9 mouse cellular contexts compared by ENCODE assay signal in genomic region chr1:179863420-179863819, GRCm38 (mm10). TPM values are rescaled to one million over a fixed set of nuclear protein-coding genes. Genes with fewer than 3 reads are reported as not detected.
DNase-seq lines count a peak whose midpoint lies in the region; ATAC-seq and TF ChIP-seq lines count a peak whose summit lies in the region.
"Had no signal": no experiment of that assay in that cellular context is flagged by ENCODE, and none has a peak within 500 bp of the region (broad histone marks: within the 10 kb centered on the region; RNA-seq: fewer than 3 reads in every experiment).

No protein-coding gene starts in this region.

- 39% methylated on average over 4 of the region's 4 CpGs for WGBS in liver, embryonic 12.5 days (ENCODE audit: insufficient replicate concordance)
- 57% methylated on average over 4 of the region's 4 CpGs for WGBS in liver, postnatal 0 days (ENCODE audit: insufficient replicate concordance)

- no peaks in the 10 kb centered on the region for H3K36me3 ChIP-seq in liver, embryonic 12.5 days
- H3K36me3 ChIP-seq in liver, postnatal 0 days (replicated peaks; ENCODE audit: insufficient read depth, low read length) = no peaks in the 10 kb centered on the region
- no peaks in the 10 kb centered on the region for H3K36me3 ChIP-seq in megakaryocyte, embryonic 14.5 days (replicated peaks; ENCODE audit: low read length)
- H3K36me3 ChIP-seq: limb, embryonic 10.5 days had no signal

- no peak for DNase-seq in frontal cortex, postnatal 10 days (ENCODE audit: low spot score in 2 of 2)
- no peak for DNase-seq in liver, postnatal 0 days
- peak; percentile 53 to 84 for DNase-seq in heart, adult 9 months (ENCODE audit: low spot score in 2 of 2)
- no peak for DNase-seq in urinary bladder, adult 2 months (ENCODE audit: low spot score)

- no peaks in the 10 kb centered on the region for H3K9me3 ChIP-seq in liver, embryonic 12.5 days (replicated peaks)
- no peaks in the 10 kb centered on the region for H3K9me3 ChIP-seq in liver, postnatal 0 days (ENCODE audit: low read length)
- no peaks in the 10 kb centered on the region for H3K9me3 ChIP-seq in megakaryocyte, embryonic 14.5 days
- H3K9me3 ChIP-seq: limb, embryonic 10.5 days had no signal

- H3K9ac ChIP-seq in liver, embryonic 12.5 days = no peak overlapping the region
- H3K9ac ChIP-seq in liver, postnatal 0 days (replicated peaks) = no peak overlapping the region

- H3K4me2 ChIP-seq in liver, embryonic 12.5 days = no peak overlapping the region
- H3K4me2 ChIP-seq in liver, postnatal 0 days (ENCODE audit: low read depth, low read length) = no peak overlapping the region

- no peak for TF ChIP-seq CTCF in liver, postnatal 0 days (IDR thresholded peaks at IDR 0.05; ENCODE audit: low read depth)

- no peak for TF ChIP-seq EP300 in liver, postnatal 0 days (IDR thresholded peaks at IDR 0.05; ENCODE audit: low read depth)

- H3K4me3 ChIP-seq in liver, embryonic 12.5 days = no peak overlapping the region
- no peak overlapping the region for H3K4me3 ChIP-seq in liver, postnatal 0 days (ENCODE audit: low read depth, low read length)
- H3K4me3 ChIP-seq in megakaryocyte, embryonic 14.5 days (replicated peaks) = peak overlapping the region; percentile 64
- H3K4me3 ChIP-seq: limb, embryonic 10.5 days had no signal

- H3K27me3 ChIP-seq in liver, embryonic 12.5 days (replicated peaks) = no peaks in the 10 kb centered on the region
- H3K27me3 ChIP-seq in liver, postnatal 0 days (ENCODE audit: insufficient read depth, low read length) = no peaks in the 10 kb centered on the region
- no peaks in the 10 kb centered on the region for H3K27me3 ChIP-seq in megakaryocyte, embryonic 14.5 days (replicated peaks)

- H3K4me1 ChIP-seq in liver, embryonic 12.5 days = peaks cover 65% of the 10 kb centered on the region
- H3K4me1 ChIP-seq in liver, postnatal 0 days (ENCODE audit: insufficient read depth) = peaks cover 3% of the 10 kb centered on the region; the same call in 1 of the 2 replicates
- peaks cover 79% of the 10 kb centered on the region for H3K4me1 ChIP-seq in megakaryocyte, embryonic 14.5 days

- H3K27ac ChIP-seq in liver, embryonic 12.5 days = 0 out of 2 replicates have a peak overlapping the region, but pooled peaks have one; percentile 13
- H3K27ac ChIP-seq in liver, postnatal 0 days (ENCODE audit: low read depth) = no peak overlapping the region
- H3K27ac ChIP-seq: limb, embryonic 10.5 days had no signal

- ATAC-seq in frontal cortex, adult (ENCODE audit: low TSS enrichment) = peak; percentile 51
- ATAC-seq in liver, embryonic 12.5 days = no peak
- ATAC-seq in liver, postnatal 0 days = no peak
- ATAC-seq in erythroid progenitor cell, adult 5-6 weeks (replicated peaks; ENCODE audit: low FRiP score, poor library complexity, severe bottlenecking) = no peak

RNA-seq across cellular contexts. Expression of gene Ahctf1, which starts 59.9 kb away (rescaled TPM):
- 35.4 and 35.8 TPM in 2 replicates for polyA plus RNA-seq in liver, embryonic 12.5 days (2016; fragmentation: Nextera tagmentation; extraction: Ambion mirVana)
- 8.1 and 9.2 TPM in 2 replicates for polyA plus RNA-seq in liver, postnatal 0 days (2015; fragmentation: Nextera tagmentation; extraction: Ambion mirVana)
- polyA plus RNA-seq in megakaryocyte, embryonic 14.5 days (2012; ENCODE audit: insufficient read depth, low replicate concordance) = 3.5 and 10.5 TPM in 2 replicates
- polyA plus RNA-seq in urinary bladder, adult 2 months (2012; rRNA removed) = 26.2 and 29.4 TPM in 2 replicates
- total RNA-seq in erythroid progenitor cell, adult 5-6 weeks (2015; ENCODE audit: low replicate concordance) = 127 and 160 TPM in 2 replicates
- 152 and 167 TPM in 2 replicates for total RNA-seq in erythroid progenitor cell, adult 5-6 weeks (2017; ENCODE audit: low replicate concordance)

Comparison
In these comparisons a context has a peak if more than half of its experiments do, and no peak if none do; other contexts are left out.
1. DNase-seq: peak in heart, adult 9 months (2 of 2); none in frontal cortex, postnatal 10 days (0 of 2), liver, postnatal 0 days (single experiment) and urinary bladder, adult 2 months (single experiment).